Mouse (Mus musculus) limb, embryonic 10.5 days (tissue): ENCODE measurements around the gene Rab22a. TPM values are rescaled to one million over a fixed set of nuclear protein-coding genes. Genes with fewer than 3 reads are reported as not detected.
A peak's percentile ranks its signal among the peaks of the same experiment; 100 is the strongest.
"Not testable (repeated sequence)": the region's sequence is repeated elsewhere in the genome, so short reads cannot be mapped to it uniquely, and the experiment has no call there.

Experiments used
- DNase-seq: peaks from one replicate; pipeline ENCODE4 v3.0.0-alpha.2; 2017; ENCODE audit warnings: low spot score
- H3K27ac ChIP-seq: fragments of 300-500 bp; sonication (generic); 2 replicates; pipeline ENCODE4 v1.5.1; 2016; ENCODE audit warnings: mild to moderate bottlenecking
- H3K27me3 ChIP-seq: fragments of 300-500 bp; sonication (generic); 2 replicates; pipeline ENCODE4 v1.6.1; 2016; ENCODE audit warnings: low read depth, mild to moderate bottlenecking; ENCODE audit not compliant: poor library complexity, severe bottlenecking
- H3K36me3 ChIP-seq: fragments of 300-500 bp; sonication (generic); 2 replicates; pipeline ENCODE4 v1.6.1; 2016; ENCODE audit warnings: mild to moderate bottlenecking, moderate library complexity
- H3K4me1 ChIP-seq: fragments of 300-500 bp; sonication (generic); 2 replicates; pipeline ENCODE4 v1.6.1; 2016
- H3K4me3 ChIP-seq: fragments of 300-500 bp; sonication (generic); 2 replicates; pipeline ENCODE4 v1.5.1; 2016; ENCODE audit warnings: mild to moderate bottlenecking, moderate library complexity
- H3K9me3 ChIP-seq: fragments of 300-500 bp; sonication (generic); replicated peaks from 2 replicates; pipeline ENCODE4 v1.6.1; 2016; ENCODE audit warnings: mild to moderate bottlenecking
- WGBS: fragments of 180-500 bp; shearing (Covaris S2); methylation state at CpG from one replicate; pipeline ENCODE4 v1.1.7; 2016; 5-methylcytosine and 5-hydroxymethylcytosine counted together
- polyA plus RNA-seq: library from polyadenylated mRNA; unstranded; fragments of >200 nt; fragmentation: Nextera tagmentation; extraction: Ambion mirVana; gene quantifications from 2 replicates; pipeline ENCODE4 v1.2.1, GENCODE M21; 2016

Gene Rab22a
- polyA plus RNA-seq, 1 experiment from 2014 or later, result 28.4 TPM

- H3K27me3 ChIP-seq, result no peaks in the 10 kb centered on the region
- peaks cover 26% of the 10 kb centered on the region for H3K36me3 ChIP-seq
- H3K4me1 ChIP-seq, result no peaks in the 10 kb centered on the region
- no peak overlapping the region for H3K4me3 ChIP-seq
- H3K27ac ChIP-seq, result no peak overlapping the region
- no peak for DNase-seq
- H3K9me3 ChIP-seq, result no peaks in the 10 kb centered on the region
- WGBS, result 87% methylated on average over 1 of the region's 1 CpGs
Measured at GRCm38 (mm10) chr2:173680153-173680552, 20.6 kb downstream of the Rab22a start.

GRCm38 (mm10) chr2:173682773-173683172 is 23.2 kb downstream of the Rab22a start:
- no peak overlapping the region for H3K27ac ChIP-seq

GRCm38 (mm10) chr2:173685781-173686361 is 26.3 kb downstream of the Rab22a start:
- Histone ChIP-seq H3K9me3 (no peaks in the 10 kb centered on the region), H3K4me1 (peaks cover 12% of the 10 kb centered on the region), H3K27ac (no peak overlapping the region), H3K27me3 (no peaks in the 10 kb centered on the region), H3K36me3 (peaks cover 57% of the 10 kb centered on the region), H3K4me3 (no peak overlapping the region)
- WGBS, result 93% methylated on average over 3 of the region's 3 CpGs
- DNase-seq, result no peak

More at GRCm38 (mm10) chr2:173682773-173683172, 23.2 kb downstream of the Rab22a start:
- Histone ChIP-seq H3K4me3 (no peak overlapping the region), H3K4me1 (peaks cover 12% of the 10 kb centered on the region), H3K36me3 (peaks cover 26% of the 10 kb centered on the region), H3K27me3 (no peaks in the 10 kb centered on the region), H3K9me3 (no peaks in the 10 kb centered on the region)
- DNase-seq, result no peak
- 72% methylated on average over 10 of the region's 10 CpGs for WGBS

GRCm38 (mm10) chr2:173687363-173687762 is 27.8 kb downstream of the Rab22a start:
- Histone ChIP-seq H3K9me3 (no peaks in the 10 kb centered on the region), H3K36me3 (peaks cover 68% of the 10 kb centered on the region)
- WGBS, result 78% methylated on average over 5 of the region's 5 CpGs

GRCm38 (mm10) chr2:173689835-173690234 is 30.3 kb downstream of the Rab22a start:
- peaks cover 12% of the 10 kb centered on the region for H3K4me1 ChIP-seq
- H3K9me3 ChIP-seq, result no peaks in the 10 kb centered on the region
- no peaks in the 10 kb centered on the region for H3K27me3 ChIP-seq
- DNase-seq, result no peak
- no peak overlapping the region for H3K4me3 ChIP-seq
- H3K36me3 ChIP-seq, result peaks cover 70% of the 10 kb centered on the region
- no peak overlapping the region for H3K27ac ChIP-seq

More at GRCm38 (mm10) chr2:173687363-173687762, 27.8 kb downstream of the Rab22a start:
- Histone ChIP-seq H3K27me3 (no peaks in the 10 kb centered on the region), H3K4me1 (peaks cover 12% of the 10 kb centered on the region), H3K4me3 (no peak overlapping the region), H3K27ac (no peak overlapping the region)
- DNase-seq, result no peak

- H3K27ac ChIP-seq, result no peak overlapping the region
- peaks cover 5% of the 10 kb centered on the region; the same call in 1 of the 2 replicates for H3K4me1 ChIP-seq
- no peaks in the 10 kb centered on the region for H3K9me3 ChIP-seq
- peaks cover 84% of the 10 kb centered on the region for H3K36me3 ChIP-seq
- no peaks in the 10 kb centered on the region for H3K27me3 ChIP-seq
- DNase-seq, result no peak
- H3K4me3 ChIP-seq, result no peak overlapping the region
- WGBS, result 96% methylated on average over 6 of the region's 6 CpGs
Measured at GRCm38 (mm10) chr2:173691748-173692147, 32.2 kb downstream of the Rab22a start.

- H3K27ac ChIP-seq, result no peak overlapping the region
- no peak for DNase-seq
- H3K27me3 ChIP-seq, result no peaks in the 10 kb centered on the region
- H3K9me3 ChIP-seq, result no peaks in the 10 kb centered on the region
- 90% methylated on average over 2 of the region's 2 CpGs for WGBS
- peaks cover 91% of the 10 kb centered on the region for H3K36me3 ChIP-seq
- H3K4me1 ChIP-seq, result no peaks in the 10 kb centered on the region; the same call in 1 of the 2 replicates
- no peak overlapping the region for H3K4me3 ChIP-seq
Measured at GRCm38 (mm10) chr2:173692693-173693092, 33.1 kb downstream of the Rab22a start.

- Histone ChIP-seq H3K4me1 (peaks cover 22% of the 10 kb centered on the region), H3K27ac (no peak overlapping the region), H3K36me3 (peaks cover 92% of the 10 kb centered on the region), H3K4me3 (no peak overlapping the region), H3K9me3 (no peaks in the 10 kb centered on the region), H3K27me3 (no peaks in the 10 kb centered on the region)
- DNase-seq, result no peak
- 91% methylated on average over 3 of the region's 3 CpGs for WGBS
Measured at GRCm38 (mm10) chr2:173698850-173699249, 39.3 kb downstream of the Rab22a start.

- peak overlapping the region; percentile 46; the same call in 1 of the 2 replicates for H3K27ac ChIP-seq
- 53% methylated on average over 16 of the region's 16 CpGs for WGBS
- H3K9me3 ChIP-seq, result no peaks in the 10 kb centered on the region
- no peak overlapping the region for H3K4me3 ChIP-seq
- H3K36me3 ChIP-seq, result peaks cover 84% of the 10 kb centered on the region
- DNase-seq, result no peak
- peaks cover 22% of the 10 kb centered on the region for H3K4me1 ChIP-seq
- H3K27me3 ChIP-seq, result no peaks in the 10 kb centered on the region
Measured at GRCm38 (mm10) chr2:173702096-173702866, 42.7 kb downstream of the Rab22a start.

GRCm38 (mm10) chr2:173702867-173703237 is 43.3 kb downstream of the Rab22a start:
- no peaks in the 10 kb centered on the region for H3K27me3 ChIP-seq
- H3K4me1 ChIP-seq, result peaks cover 22% of the 10 kb centered on the region
- H3K27ac ChIP-seq, result no peak overlapping the region
- DNase-seq, result no peak
- 81% methylated on average over 12 of the region's 12 CpGs for WGBS
- no peaks in the 10 kb centered on the region for H3K9me3 ChIP-seq
- H3K4me3 ChIP-seq, result no peak overlapping the region
- H3K36me3 ChIP-seq, result peaks cover 80% of the 10 kb centered on the region

- Histone ChIP-seq H3K4me3 (no peak overlapping the region), H3K9me3 (no peaks in the 10 kb centered on the region), H3K36me3 (peaks cover 57% of the 10 kb centered on the region), H3K4me1 (peaks cover 38% of the 10 kb centered on the region), H3K27me3 (no peaks in the 10 kb centered on the region), H3K27ac (no peak overlapping the region)
- WGBS, result 90% methylated on average over 15 of the region's 15 CpGs
- no peak for DNase-seq
Measured at GRCm38 (mm10) chr2:173705827-173706551, 46.4 kb downstream of the Rab22a start.

GRCm38 (mm10) chr2:173707626-173708025 is 48.1 kb downstream of the Rab22a start:
- Histone ChIP-seq H3K36me3 (peaks cover 45% of the 10 kb centered on the region), H3K4me1 (peaks cover 32% of the 10 kb centered on the region)
- not testable (repeated sequence) for H3K27ac ChIP-seq, H3K9me3 ChIP-seq, H3K27me3 ChIP-seq, DNase-seq, H3K4me3 ChIP-seq

- Histone ChIP-seq H3K36me3 (peaks cover 21% of the 10 kb centered on the region), H3K27me3 (no peaks in the 10 kb centered on the region), H3K4me3 (no peak overlapping the region), H3K27ac (no peak overlapping the region), H3K9me3 (no peaks in the 10 kb centered on the region), H3K4me1 (peaks cover 37% of the 10 kb centered on the region)
- DNase-seq, result no peak
- 79% methylated on average over 6 of the region's 6 CpGs for WGBS
Measured at GRCm38 (mm10) chr2:173710193-173710592, 50.6 kb downstream of the Rab22a start.
